Mouse (Mus musculus) limb, embryonic 11.5 days (tissue): Measurements from ENCODE around the gene Rhob. TPM values are rescaled to one million over a fixed set of nuclear protein-coding genes. Genes with fewer than 3 reads are reported as not detected.

Experiments
- ATAC-seq: fragments of 200-750 bp; cut with Nextera tagmentation; 2 replicates; pipeline ENCODE4 v1.8.0; 2017; ENCODE audit warnings: low read depth; ENCODE audit not compliant: insufficient number of reproducible peaks, low FRiP score, low TSS enrichment
- DNase-seq: peaks from one replicate; pipeline ENCODE4 v3.0.0-alpha.2; 2015; ENCODE audit warnings: low spot score
- H3K27ac ChIP-seq: fragments of 300-500 bp; sonication (generic); replicated peaks from 2 replicates; pipeline ENCODE4 v1.5.1; 2014; ENCODE audit warnings: low read depth, mild to moderate bottlenecking, low read length
- H3K27me3 ChIP-seq: fragments of 300-500 bp; sonication (generic); 2 replicates; pipeline ENCODE4 v1.6.1; 2014; ENCODE audit warnings: mild to moderate bottlenecking, low read length, mixed read lengths; ENCODE audit not compliant: control insufficient read depth, insufficient read depth
- H3K36me3 ChIP-seq: fragments of 300-500 bp; sonication (generic); 2 replicates; pipeline ENCODE4 v1.6.1; 2014; ENCODE audit warnings: mild to moderate bottlenecking, low read length, moderate library complexity, mixed read lengths; ENCODE audit not compliant: control insufficient read depth, insufficient read depth
- H3K4me1 ChIP-seq: fragments of 300-500 bp; sonication (generic); 2 replicates; pipeline ENCODE4 v1.6.1; 2014; ENCODE audit warnings: low read length, mixed read lengths; ENCODE audit not compliant: control insufficient read depth, insufficient read depth
- H3K4me2 ChIP-seq: fragments of 300-500 bp; sonication (generic); 2 replicates; pipeline ENCODE4 v1.6.1; 2014; ENCODE audit warnings: low read depth, mild to moderate bottlenecking, moderate library complexity; ENCODE audit not compliant: severe bottlenecking
- H3K4me3 ChIP-seq: fragments of 300-500 bp; sonication (generic); 2 replicates; pipeline ENCODE4 v1.5.1; 2014; ENCODE audit warnings: low read depth, low read length
- H3K9ac ChIP-seq: fragments of 300-500 bp; sonication (generic); 2 replicates; pipeline ENCODE4 v1.6.1; 2014; ENCODE audit warnings: mild to moderate bottlenecking, low read length
- H3K9me3 ChIP-seq: fragments of 300-500 bp; sonication (generic); 2 replicates; pipeline ENCODE4 v1.6.1; 2016; ENCODE audit warnings: low read length; ENCODE audit not compliant: control insufficient read depth
- WGBS: fragments of 180-500 bp; shearing (Covaris S2); extraction: QIAGEN DNeasy Blood & Tissue Kit; methylation state at CpG from one replicate; pipeline ENCODE4 v1.1.7; 2014; 5-methylcytosine and 5-hydroxymethylcytosine counted together
- polyA plus RNA-seq: library from polyadenylated mRNA; unstranded; fragments of >200 nt; fragmentation: Nextera tagmentation; extraction: Ambion mirVana; gene quantifications from 2 replicates; pipeline ENCODE4 v1.2.1, GENCODE M21; 2014

Gene Rhob
- polyA plus RNA-seq, 1 experiment from 2014 or later, result 27.6 TPM

- Histone ChIP-seq H3K27ac (no peak overlapping the region), H3K27me3 (no peaks in the 10 kb centered on the region), H3K4me2 (peak overlapping the region; percentile 95), H3K36me3 (no peaks in the 10 kb centered on the region), H3K9me3 (no peaks in the 10 kb centered on the region), H3K9ac (peak overlapping the region; percentile 59), H3K4me3 (peak overlapping the region; percentile 78), H3K4me1 (peaks cover 21% of the 10 kb centered on the region)
- 51% methylated on average over 17 of the region's 17 CpGs for WGBS
- peak; percentile 47 for DNase-seq
- no peak for ATAC-seq
These were observed 1.1 kb upstream of the Rhob start for GRCm38 (mm10) chr12:8500597-8501570.

GRCm38 (mm10) chr12:8499001-8499870 lies 573 bp downstream of the Rhob start:
- H3K9ac ChIP-seq, result peak overlapping the region; percentile 90
- peak overlapping the region; percentile 95 for H3K4me2 ChIP-seq
- peak overlapping the region; percentile 96 for H3K27ac ChIP-seq
- H3K27me3 ChIP-seq, result no peaks in the 10 kb centered on the region
- no peaks in the 10 kb centered on the region for H3K36me3 ChIP-seq
- WGBS, result under 1% methylated on average over 98 of the region's 99 CpGs
- ATAC-seq (peak; percentile 24), DNase-seq (peak; percentile 77)
- peak overlapping the region; percentile 78 for H3K4me3 ChIP-seq
- H3K9me3 ChIP-seq, result no peaks in the 10 kb centered on the region
- H3K4me1 ChIP-seq, result peaks cover 23% of the 10 kb centered on the region

- 0 out of 2 replicates have a peak overlapping the region, but pooled peaks have one; percentile 26 for H3K27ac ChIP-seq
- H3K36me3 ChIP-seq, result no peaks in the 10 kb centered on the region
- no peak for DNase-seq
- no peaks in the 10 kb centered on the region for H3K9me3 ChIP-seq
- 4% methylated on average over 10 of the region's 13 CpGs for WGBS
- no peak; the same call in 1 of the 2 replicates for ATAC-seq
- peaks cover 23% of the 10 kb centered on the region for H3K4me1 ChIP-seq
- peak overlapping the region; percentile 90 for H3K9ac ChIP-seq
- H3K27me3 ChIP-seq, result no peaks in the 10 kb centered on the region
- H3K4me3 ChIP-seq, result peak overlapping the region; percentile 78
- H3K4me2 ChIP-seq, result peak overlapping the region; percentile 95
These were observed 1.2 kb downstream of the Rhob start for GRCm38 (mm10) chr12:8498591-8499000.

- no peaks in the 10 kb centered on the region for H3K27me3 ChIP-seq
- peak overlapping the region; percentile 95 for H3K4me2 ChIP-seq
- H3K9ac ChIP-seq, result peak overlapping the region; percentile 90
- H3K4me1 ChIP-seq, result peaks cover 23% of the 10 kb centered on the region
- no peaks in the 10 kb centered on the region for H3K36me3 ChIP-seq
- no peaks in the 10 kb centered on the region for H3K9me3 ChIP-seq
- 38% methylated on average over 8 of the region's 8 CpGs for WGBS
- DNase-seq (no peak), ATAC-seq (no peak)
- no peak overlapping the region for H3K27ac ChIP-seq
- peak overlapping the region; percentile 78 for H3K4me3 ChIP-seq
These were observed 1.6 kb downstream of the Rhob start for GRCm38 (mm10) chr12:8498148-8498571.

- DNase-seq (no peak), ATAC-seq (no peak)
- Histone ChIP-seq H3K9me3 (no peaks in the 10 kb centered on the region), H3K4me2 (0 out of 2 replicates have a peak overlapping the region, but pooled peaks have one; percentile 13), H3K4me3 (no peak overlapping the region), H3K9ac (no peak overlapping the region), H3K27me3 (no peaks in the 10 kb centered on the region), H3K36me3 (no peaks in the 10 kb centered on the region), H3K4me1 (peaks cover 23% of the 10 kb centered on the region), H3K27ac (no peak overlapping the region)
- WGBS, result 17% methylated on average over 2 of the region's 2 CpGs
These were observed 2.5 kb downstream of the Rhob start for GRCm38 (mm10) chr12:8497314-8497706.

- H3K27me3 ChIP-seq, result no peaks in the 10 kb centered on the region
- 0 out of 2 replicates have a peak overlapping the region, but pooled peaks have one; percentile 13 for H3K4me2 ChIP-seq
- peaks cover 23% of the 10 kb centered on the region for H3K4me1 ChIP-seq
- H3K9me3 ChIP-seq, result no peaks in the 10 kb centered on the region
- DNase-seq (no peak), ATAC-seq (no peak)
- H3K36me3 ChIP-seq, result no peaks in the 10 kb centered on the region
- H3K4me3 ChIP-seq, result no peak overlapping the region
- no peak overlapping the region for H3K9ac ChIP-seq
- no peak overlapping the region for H3K27ac ChIP-seq
- 35% methylated on average over 2 of the region's 2 CpGs for WGBS
These were observed 3.0 kb downstream of the Rhob start for GRCm38 (mm10) chr12:8496679-8497313.

GRCm38 (mm10) chr12:8495881-8496678 lies 3.7 kb downstream of the Rhob start:
- Histone ChIP-seq H3K4me3 (no peak overlapping the region), H3K4me1 (peaks cover 23% of the 10 kb centered on the region), H3K9me3 (no peaks in the 10 kb centered on the region), H3K9ac (0 out of 2 replicates have a peak overlapping the region, but pooled peaks have one; percentile 17), H3K36me3 (no peaks in the 10 kb centered on the region), H3K27me3 (no peaks in the 10 kb centered on the region), H3K27ac (peak overlapping the region; percentile 59), H3K4me2 (peak overlapping the region; percentile 22; the same call in 1 of the 2 replicates)
- ATAC-seq (no peak), DNase-seq (peak; percentile 41)
- WGBS, result 18% methylated on average over 15 of the region's 15 CpGs
